Mouse (Mus musculus) forebrain, embryonic 11.5 days (tissue): ENCODE data around the gene Tenm4. TPM values are rescaled to one million over a fixed set of nuclear protein-coding genes. Genes with fewer than 3 reads are reported as not detected.

Experiments
- ATAC-seq: fragments of 200-750 bp; cut with Nextera tagmentation; replicated peaks from 2 replicates; pipeline ENCODE4 v1.8.0; 2017; ENCODE audit warnings: moderate TSS enrichment; ENCODE audit not compliant: low FRiP score
- DNase-seq: peaks from one replicate; pipeline ENCODE4 v3.0.0-alpha.2; 2017; ENCODE audit warnings: low spot score
- H3K27ac ChIP-seq: fragments of 300-500 bp; sonication (generic); 2 replicates; pipeline ENCODE4 v1.5.1; 2014; ENCODE audit warnings: low read depth, low read length
- H3K27me3 ChIP-seq: fragments of 300-500 bp; sonication (generic); 2 replicates; pipeline ENCODE4 v1.6.1; 2014; ENCODE audit warnings: mild to moderate bottlenecking, low read length, mixed read lengths; ENCODE audit not compliant: control insufficient read depth, insufficient read depth
- H3K36me3 ChIP-seq: fragments of 300-500 bp; sonication (generic); 2 replicates; pipeline ENCODE4 v1.6.1; 2014; ENCODE audit warnings: mild to moderate bottlenecking, low read length, moderate library complexity, mixed read lengths; ENCODE audit not compliant: control insufficient read depth, insufficient read depth
- H3K4me1 ChIP-seq: fragments of 300-500 bp; sonication (generic); replicated peaks from 2 replicates; pipeline ENCODE4 v1.6.1; 2014; ENCODE audit warnings: low read length, mixed read lengths; ENCODE audit not compliant: control insufficient read depth, insufficient read depth
- H3K4me2 ChIP-seq: fragments of 300-500 bp; sonication (generic); 2 replicates; pipeline ENCODE4 v1.6.1; 2014; ENCODE audit warnings: low read depth, mild to moderate bottlenecking, low read length, moderate library complexity, mixed read lengths; ENCODE audit not compliant: severe bottlenecking
- H3K4me3 ChIP-seq: fragments of 300-500 bp; sonication (generic); 2 replicates; pipeline ENCODE4 v1.5.1; 2014; ENCODE audit warnings: low read depth, low read length
- H3K9ac ChIP-seq: fragments of 300-500 bp; sonication (generic); 2 replicates; pipeline ENCODE4 v1.6.1; 2014; ENCODE audit warnings: low read length
- H3K9me3 ChIP-seq: fragments of 300-500 bp; sonication (generic); 2 replicates; pipeline ENCODE4 v1.6.1; 2016; ENCODE audit warnings: low read length, mixed read lengths; ENCODE audit not compliant: control insufficient read depth
- WGBS: fragments of 180-500 bp; shearing (Covaris S2); extraction: QIAGEN DNeasy Blood & Tissue Kit; methylation state at CpG from one replicate; pipeline ENCODE4 v1.1.7; 2014; 5-methylcytosine and 5-hydroxymethylcytosine counted together
- polyA plus RNA-seq: library from polyadenylated mRNA; unstranded; fragments of >200 nt; fragmentation: Nextera tagmentation; extraction: Ambion mirVana; gene quantifications from 2 replicates; pipeline ENCODE4 v1.2.1, GENCODE M21; 2014

Gene Tenm4
- polyA plus RNA-seq, 1 experiment from 2014 or later = 47.9 TPM

- H3K4me1 ChIP-seq = no peaks in the 10 kb centered on the region; the same call in 1 of the 2 replicates
- no peak overlapping the region for H3K4me3 ChIP-seq
- no peaks in the 10 kb centered on the region for H3K27me3 ChIP-seq
- ATAC-seq (no peak), DNase-seq (no peak)
- no peaks in the 10 kb centered on the region for H3K36me3 ChIP-seq
- H3K4me2 ChIP-seq = no peak overlapping the region
- H3K9me3 ChIP-seq = no peaks in the 10 kb centered on the region
- no peak overlapping the region for H3K27ac ChIP-seq
- no peak overlapping the region for H3K9ac ChIP-seq
- 93% methylated on average over 4 of the region's 4 CpGs for WGBS
These were observed 329.8 kb downstream of the Tenm4 start for GRCm38 (mm10) chr7:96500797-96501196.

- Histone ChIP-seq H3K27me3 (no peaks in the 10 kb centered on the region), H3K9ac (no peak overlapping the region), H3K36me3 (no peaks in the 10 kb centered on the region), H3K4me1 (no peaks in the 10 kb centered on the region; the same call in 1 of the 2 replicates), H3K4me2 (no peak overlapping the region), H3K27ac (no peak overlapping the region), H3K9me3 (no peaks in the 10 kb centered on the region), H3K4me3 (no peak overlapping the region)
- no peak for DNase-seq
- no peak for ATAC-seq
- WGBS = 81% methylated on average over 11 of the region's 11 CpGs
These were observed 331.4 kb downstream of the Tenm4 start for GRCm38 (mm10) chr7:96502321-96502973.

GRCm38 (mm10) chr7:96505538-96505937, 334.5 kb downstream of the Tenm4 start:
- Histone ChIP-seq H3K36me3 (no peaks in the 10 kb centered on the region), H3K9me3 (no peaks in the 10 kb centered on the region), H3K4me3 (no peak overlapping the region), H3K4me1 (no peaks in the 10 kb centered on the region; the same call in 1 of the 2 replicates), H3K27me3 (no peaks in the 10 kb centered on the region), H3K4me2 (no peak overlapping the region), H3K27ac (no peak overlapping the region), H3K9ac (no peak overlapping the region)
- DNase-seq (no peak), ATAC-seq (peak; percentile 65)
- WGBS = 18% methylated on average over 6 of the region's 6 CpGs

GRCm38 (mm10) chr7:96507046-96507445, 336.0 kb downstream of the Tenm4 start:
- Histone ChIP-seq H3K9ac (no peak overlapping the region), H3K4me2 (no peak overlapping the region), H3K27ac (no peak overlapping the region), H3K4me3 (no peak overlapping the region), H3K27me3 (no peaks in the 10 kb centered on the region), H3K36me3 (no peaks in the 10 kb centered on the region), H3K4me1 (peaks cover 5% of the 10 kb centered on the region; the same call in 1 of the 2 replicates), H3K9me3 (no peaks in the 10 kb centered on the region)
- ATAC-seq (no peak), DNase-seq (no peak)
- 91% methylated on average over 8 of the region's 8 CpGs for WGBS

GRCm38 (mm10) chr7:96510396-96510795, 339.4 kb downstream of the Tenm4 start:
- H3K27ac ChIP-seq = no peak overlapping the region
- peaks cover 7% of the 10 kb centered on the region; the same call in 1 of the 2 replicates for H3K4me1 ChIP-seq
- H3K9ac ChIP-seq = no peak overlapping the region
- no peaks in the 10 kb centered on the region for H3K9me3 ChIP-seq
- ATAC-seq = no peak
- H3K27me3 ChIP-seq = no peaks in the 10 kb centered on the region
- DNase-seq = no peak
- no peak overlapping the region for H3K4me2 ChIP-seq
- WGBS = 91% methylated on average over 5 of the region's 5 CpGs
- no peaks in the 10 kb centered on the region for H3K36me3 ChIP-seq
- no peak overlapping the region for H3K4me3 ChIP-seq

DNA sequence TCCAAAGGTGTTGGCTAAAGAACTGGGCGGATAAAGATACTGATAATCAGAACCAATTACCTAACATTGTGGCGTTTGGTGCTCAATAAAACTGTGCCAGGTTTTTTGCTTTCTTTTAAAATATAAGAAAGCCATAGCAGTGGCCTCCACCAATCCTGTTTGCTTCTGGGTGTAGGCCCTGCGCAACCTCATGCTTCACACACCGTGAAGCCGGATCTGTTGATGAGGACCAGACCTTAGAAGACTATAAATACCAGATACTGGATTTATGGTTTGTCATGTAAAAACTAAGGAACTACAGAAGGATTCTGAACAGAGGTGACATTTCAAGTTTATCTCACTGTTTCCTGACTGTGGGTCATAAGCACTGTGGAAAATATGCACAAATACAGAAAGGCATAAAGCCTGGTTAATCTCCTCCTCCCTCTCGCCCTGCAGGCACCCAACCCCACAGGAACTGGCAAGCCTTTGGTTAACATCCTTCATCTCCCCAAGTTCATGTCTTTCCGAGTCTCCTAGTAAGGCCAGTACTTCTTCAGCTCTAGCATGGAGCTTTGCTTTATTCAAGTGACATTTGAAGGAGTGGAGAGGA, 340.1 kb downstream of the Tenm4 start:
- no peak for ATAC-seq
- Histone ChIP-seq H3K4me3 (no peak overlapping the region), H3K27me3 (no peaks in the 10 kb centered on the region), H3K9me3 (no peaks in the 10 kb centered on the region), H3K27ac (no peak overlapping the region), H3K9ac (no peak overlapping the region), H3K4me1 (peaks cover 7% of the 10 kb centered on the region; the same call in 1 of the 2 replicates), H3K36me3 (no peaks in the 10 kb centered on the region), H3K4me2 (no peak overlapping the region)
- 88% methylated on average over 7 of the region's 7 CpGs for WGBS
- DNase-seq = no peak

GRCm38 (mm10) chr7:96511953-96512511, 341.0 kb downstream of the Tenm4 start:
- no peaks in the 10 kb centered on the region for H3K27me3 ChIP-seq
- 72% methylated on average over 14 of the region's 14 CpGs for WGBS
- H3K27ac ChIP-seq = no peak overlapping the region

GRCm38 (mm10) chr7:96519216-96519615, 348.2 kb downstream of the Tenm4 start:
- DNase-seq (no peak), ATAC-seq (0 out of 2 replicates have a peak, but pooled peaks have one; percentile 46)
- Histone ChIP-seq H3K27ac (no peak overlapping the region), H3K9me3 (no peaks in the 10 kb centered on the region), H3K4me3 (no peak overlapping the region), H3K4me2 (no peak overlapping the region), H3K9ac (no peak overlapping the region), H3K4me1 (no peaks in the 10 kb centered on the region; the same call in 1 of the 2 replicates), H3K27me3 (no peaks in the 10 kb centered on the region), H3K36me3 (no peaks in the 10 kb centered on the region)
- WGBS = 2% methylated on average over 2 of the region's 2 CpGs

More at GRCm38 (mm10) chr7:96511953-96512511, 341.0 kb downstream of the Tenm4 start:
- Histone ChIP-seq H3K9me3 (no peaks in the 10 kb centered on the region), H3K4me2 (no peak overlapping the region), H3K9ac (no peak overlapping the region), H3K4me1 (peaks cover 7% of the 10 kb centered on the region; the same call in 1 of the 2 replicates), H3K4me3 (no peak overlapping the region), H3K36me3 (no peaks in the 10 kb centered on the region)
- DNase-seq (no peak), ATAC-seq (peak; percentile 65)
